In the genomic region with DNA sequence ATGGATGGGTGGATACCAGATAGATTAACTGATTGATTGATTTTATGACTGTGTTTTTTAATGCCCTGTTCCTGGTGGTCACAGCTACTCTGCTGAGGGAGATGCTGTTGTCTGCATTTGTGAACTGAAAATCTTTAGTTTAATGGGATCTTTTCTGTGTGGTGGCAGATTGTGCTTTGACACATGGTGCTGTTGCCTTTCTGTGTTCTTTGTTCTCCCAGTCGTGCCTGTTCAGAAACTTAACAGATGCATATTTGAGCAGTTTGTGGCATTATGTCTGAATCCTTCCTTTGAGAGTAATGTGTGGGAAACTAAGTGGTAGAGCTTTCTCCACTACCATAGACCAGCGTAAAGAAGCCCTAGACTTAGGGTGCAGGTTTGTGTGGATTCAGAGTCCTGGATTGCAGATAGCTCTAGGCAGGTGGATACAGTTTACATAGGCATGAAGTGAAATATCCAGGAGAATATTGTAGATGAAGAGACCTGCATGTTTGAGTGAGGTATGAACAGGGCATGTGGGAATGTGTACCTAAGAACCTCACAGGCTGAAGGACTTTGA, we compare ENCODE assay signal across 30 mouse cellular contexts. TPM values are rescaled to one million over a fixed set of nuclear protein-coding genes. Genes with fewer than 3 reads are reported as not detected.
A peak's percentile ranks its signal among the peaks of the same experiment; 100 is the strongest.
DNase-seq lines count a peak whose midpoint lies in the region; ATAC-seq and TF ChIP-seq lines count a peak whose summit lies in the region.
"Had no signal": no experiment of that assay in that cellular context is flagged by ENCODE, and none has a peak within 500 bp of the region (broad histone marks: within the 10 kb centered on the region; RNA-seq: fewer than 3 reads in every experiment).

No protein-coding gene starts in this region.

- TF ChIP-seq EP300 in lung, postnatal 0 days (IDR thresholded peaks at IDR 0.05), result no peak

- TF ChIP-seq CTCF in lung, postnatal 0 days (IDR thresholded peaks at IDR 0.05), result no peak

- H3K79me2 ChIP-seq in macrophage (ENCODE audit: inconsistent target), result peaks cover 100% of the 10 kb centered on the region

- no peaks in the 10 kb centered on the region for H3K27me3 ChIP-seq in forebrain, embryonic 14.5 days (replicated peaks; ENCODE audit: control insufficient read depth, insufficient read depth, low read length)
- no peaks in the 10 kb centered on the region for H3K27me3 ChIP-seq in forebrain, embryonic 11.5 days (ENCODE audit: control insufficient read depth, insufficient read depth, low read length)
- H3K27me3 ChIP-seq in lung, postnatal 0 days (replicated peaks; ENCODE audit: insufficient read depth, low read length), result no peaks in the 10 kb centered on the region
- H3K27me3 ChIP-seq: embryonic facial prominence, embryonic 13.5 days; hindbrain, embryonic 12.5 days; limb, embryonic 15.5 days; neural tube, embryonic 13.5 days had no signal

- no peak overlapping the region for H3K4me2 ChIP-seq in forebrain, embryonic 14.5 days (ENCODE audit: low read length)
- H3K4me2 ChIP-seq in forebrain, embryonic 11.5 days (ENCODE audit: low read depth, low read length, severe bottlenecking), result no peak overlapping the region
- H3K4me2 ChIP-seq in lung, postnatal 0 days (replicated peaks; ENCODE audit: low read depth, low read length), result no peak overlapping the region
- H3K4me2 ChIP-seq: embryonic facial prominence, embryonic 13.5 days; hindbrain, embryonic 12.5 days; limb, embryonic 15.5 days; lung, embryonic 14.5 days; neural tube, embryonic 13.5 days had no signal

- DNase-seq in forebrain, embryonic 14.5 days (ENCODE audit: low spot score), result peak; percentile 39
- no peak for DNase-seq in forebrain, embryonic 11.5 days (ENCODE audit: low spot score)
- DNase-seq in layer of hippocampus, adult 18-20 months (ENCODE audit: low spot score in 2 of 2), result peak; percentile 54 to 75
- no peak for DNase-seq in layer of hippocampus, adult 11-12 months (ENCODE audit: low spot score)
- no peak for DNase-seq in lung, postnatal 0 days (ENCODE audit: low spot score)
- no peak for DNase-seq in lung, postnatal 25 days (ENCODE audit: low spot score)
- no peak for DNase-seq in spleen, postnatal 4 days (ENCODE audit: low spot score in 2 of 2)
- DNase-seq: adrenal gland, postnatal 25 days; cerebellum, adult 18-20 months; cerebellum, postnatal 25 days; embryo, embryonic 11 days; gastrocnemius, postnatal 14 days; kidney, adult 2 months; kidney, postnatal 10 days; left cerebral cortex, postnatal 4 days; lung, embryonic 14.5 days; lung, postnatal 4 days; retina, postnatal 1 day; thymus, adult 18-20 months; thymus, postnatal 36 days had no signal

- ATAC-seq in forebrain, embryonic 14.5 days, result peak; percentile 66; the same call in 1 of the 2 replicates
- no peak for ATAC-seq in forebrain, embryonic 11.5 days (replicated peaks; ENCODE audit: low FRiP score)
- no peak for ATAC-seq in lung, postnatal 0 days
- ATAC-seq: midbrain, embryonic 16.5 days had no signal

- peak overlapping the region; percentile 61 for H3K27ac ChIP-seq in forebrain, embryonic 14.5 days (ENCODE audit: low read depth, low read length)
- H3K27ac ChIP-seq in forebrain, embryonic 11.5 days (ENCODE audit: low read depth, low read length), result no peak overlapping the region
- H3K27ac ChIP-seq in lung, postnatal 0 days (ENCODE audit: low read length), result peak overlapping the region; percentile 65; the same call in 1 of the 2 replicates
- H3K27ac ChIP-seq in macrophage, result peak overlapping the region; percentile 35; the same call in 1 of the 2 replicates
- H3K27ac ChIP-seq: embryonic facial prominence, embryonic 13.5 days; hindbrain, embryonic 12.5 days; limb, embryonic 15.5 days; midbrain, embryonic 10.5 days; neural tube, embryonic 13.5 days had no signal

- H3K9ac ChIP-seq in forebrain, embryonic 14.5 days (ENCODE audit: low read length), result no peak overlapping the region
- no peak overlapping the region for H3K9ac ChIP-seq in forebrain, embryonic 11.5 days (ENCODE audit: low read length)
- H3K9ac ChIP-seq in lung, postnatal 0 days (replicated peaks; ENCODE audit: low read depth), result no peak overlapping the region
- H3K9ac ChIP-seq: embryonic facial prominence, embryonic 13.5 days; hindbrain, embryonic 12.5 days; limb, embryonic 15.5 days; lung, embryonic 14.5 days; neural tube, embryonic 13.5 days had no signal

- H3K4me3 ChIP-seq in forebrain, embryonic 14.5 days (ENCODE audit: low read depth, low read length), result no peak overlapping the region
- no peak overlapping the region for H3K4me3 ChIP-seq in forebrain, embryonic 11.5 days (ENCODE audit: low read depth, low read length)
- no peak overlapping the region for H3K4me3 ChIP-seq in lung, postnatal 0 days (ENCODE audit: low read depth, low read length)
- no peak overlapping the region for H3K4me3 ChIP-seq in macrophage (ENCODE audit: inconsistent target)
- H3K4me3 ChIP-seq: embryonic facial prominence, embryonic 13.5 days; erythroblast, embryonic 14.5 days; hindbrain, embryonic 12.5 days; left cerebral cortex, adult 2 months; limb, embryonic 15.5 days; midbrain, embryonic 10.5 days; myocyte; neural tube, embryonic 13.5 days had no signal

- no peaks in the 10 kb centered on the region for H3K9me3 ChIP-seq in forebrain, embryonic 14.5 days (replicated peaks; ENCODE audit: control insufficient read depth, low read length)
- H3K9me3 ChIP-seq in forebrain, embryonic 11.5 days (ENCODE audit: control insufficient read depth, low read length), result no peaks in the 10 kb centered on the region
- no peaks in the 10 kb centered on the region for H3K9me3 ChIP-seq in lung, postnatal 0 days (ENCODE audit: low read length)
- H3K9me3 ChIP-seq: embryonic facial prominence, embryonic 13.5 days; hindbrain, embryonic 12.5 days; limb, embryonic 15.5 days; midbrain, embryonic 10.5 days; neural tube, embryonic 13.5 days had no signal

- H3K36me3 ChIP-seq in forebrain, embryonic 14.5 days (ENCODE audit: control insufficient read depth, insufficient read depth, low read length), result peaks cover 23% of the 10 kb centered on the region
- no peaks in the 10 kb centered on the region for H3K36me3 ChIP-seq in forebrain, embryonic 11.5 days (ENCODE audit: control insufficient read depth, insufficient read depth, low read length)
- peaks cover 9% of the 10 kb centered on the region; the same call in 1 of the 2 replicates for H3K36me3 ChIP-seq in lung, postnatal 0 days (ENCODE audit: insufficient read depth, low read length)
- peaks cover 15% of the 10 kb centered on the region; the same call in 1 of the 2 replicates for H3K36me3 ChIP-seq in macrophage (ENCODE audit: inconsistent target)

- 62% methylated on average over 2 of the region's 2 CpGs for WGBS in forebrain, embryonic 14.5 days
- 81% methylated on average over 2 of the region's 2 CpGs for WGBS in forebrain, embryonic 11.5 days
- WGBS in lung, postnatal 0 days, result 73% methylated on average over 2 of the region's 2 CpGs
- WGBS in macrophage (ENCODE audit: missing documents), result 93% methylated on average over 2 of the region's 2 CpGs

- H3K4me1 ChIP-seq in forebrain, embryonic 14.5 days (ENCODE audit: control insufficient read depth, insufficient read depth, low read length), result peaks cover 9% of the 10 kb centered on the region
- no peaks in the 10 kb centered on the region for H3K4me1 ChIP-seq in forebrain, embryonic 11.5 days (replicated peaks; ENCODE audit: control insufficient read depth, insufficient read depth, low read length)
- H3K4me1 ChIP-seq in lung, postnatal 0 days (ENCODE audit: insufficient read depth, low read depth, low read length), result peaks cover 17% of the 10 kb centered on the region; the same call in 1 of the 2 replicates

RNA-seq across cellular contexts. Expression of gene Ywhab, which starts 13.3 kb away (rescaled TPM):
- 305 and 380 TPM in 2 replicates for polyA plus RNA-seq in forebrain, embryonic 14.5 days (2014; fragmentation: Nextera tagmentation; extraction: Ambion mirVana)
- 316 and 330 TPM in 2 replicates for polyA plus RNA-seq in forebrain, embryonic 11.5 days (2014; fragmentation: Nextera tagmentation; extraction: Ambion mirVana)
- total RNA-seq in layer of hippocampus, adult 18-20 months (2021), result 100 to 1,000 TPM; 508 to 533 TPM
- 263 and 295 TPM in 2 replicates for polyA plus RNA-seq in lung, postnatal 0 days (2015; fragmentation: Nextera tagmentation; extraction: Ambion mirVana)
- total RNA-seq in macrophage (2018; cell fraction: chromatin; rRNA removed), result 10 to 100 TPM; 19.1 to 44.6 (median 27.2) TPM
- 100 to 1,000 TPM; 154 to 192 (median 177) TPM for total RNA-seq in macrophage (2018; cell fraction: cytosol; rRNA removed)
- total RNA-seq in macrophage (2018; cell fraction: nucleus; rRNA removed), result 100 to 1,000 TPM in 1 of 26 experiments, 10 to 100 TPM in 25; 41.5 to 124 (median 70.1) TPM
- polyA plus RNA-seq in macrophage (2018), result 157 to 226 TPM (median 174 TPM) in 3 replicates

RNA-seq across cellular contexts. Expression of gene Pabpc1l, which starts 17.2 kb away (rescaled TPM):
- 2.1 and 2.6 TPM in 2 replicates for polyA plus RNA-seq in forebrain, embryonic 14.5 days (2014; fragmentation: Nextera tagmentation; extraction: Ambion mirVana)
- 1.4 and 1.5 TPM in 2 replicates for polyA plus RNA-seq in forebrain, embryonic 11.5 days (2014; fragmentation: Nextera tagmentation; extraction: Ambion mirVana)
- total RNA-seq in layer of hippocampus, adult 18-20 months (2021), result under 1 TPM; 0.36 to 0.37 TPM
- 0.36 and 0.60 TPM in 2 replicates for polyA plus RNA-seq in lung, postnatal 0 days (2015; fragmentation: Nextera tagmentation; extraction: Ambion mirVana)
- 1 to 10 TPM in 10 of 26 experiments, under 1 TPM in 6, not detected in 10; 0.37 to 2.8 (median 1.3) TPM for total RNA-seq in macrophage (2018; cell fraction: chromatin; rRNA removed)
- under 1 TPM in 3 of 26 experiments, not detected in 23; 0.05 to 0.55 (median 0.14) TPM for total RNA-seq in macrophage (2018; cell fraction: cytosol; rRNA removed)
- 1 to 10 TPM in 8 of 26 experiments, under 1 TPM in 2, not detected in 16; 0.70 to 3.0 (median 1.1) TPM for total RNA-seq in macrophage (2018; cell fraction: nucleus; rRNA removed)
- polyA plus RNA-seq in macrophage (2018), result not detected in 3 replicates

Comparison
In these comparisons a context has a peak if more than half of its experiments do, and no peak if none do; other contexts are left out.
1. DNase-seq: peak in forebrain, embryonic 14.5 days (single experiment) and layer of hippocampus, adult 18-20 months (2 of 2); none in forebrain, embryonic 11.5 days (single experiment), layer of hippocampus, adult 11-12 months (single experiment), lung, postnatal 0 days (single experiment), lung, postnatal 25 days (single experiment) and spleen, postnatal 4 days (0 of 2).